Mouse (Mus musculus) ES-Bruce4 (cell line): Measurements from ENCODE around the gene Sgk1.

Experiments
- CTCF ChIP-seq: IDR thresholded peaks from one replicate; pipeline ENCODE4 v1.8.1; 2011; ENCODE audit warnings: low read depth, low read length
- EP300 ChIP-seq: IDR thresholded peaks from 2 replicates; pipeline ENCODE4 v1.6.1; 2011; ENCODE audit warnings: low read depth, low read length; ENCODE audit not compliant: insufficient read depth
- POLR2A ChIP-seq: IDR thresholded peaks from one replicate; pipeline ENCODE4 v1.8.1; 2011; ENCODE audit warnings: low read length; ENCODE audit not compliant: insufficient read depth

- no peak for TF ChIP-seq POLR2A
- TF ChIP-seq CTCF = no peak
- TF ChIP-seq EP300 = no peak
Observed at GRCm38 (mm10) chr10:21924051-21924720, 42.2 kb downstream of the Sgk1 start.
